Mouse (Mus musculus) embryonic fibroblast, embryonic 13.5 days (primary cell): ENCODE measurements at regions not wholly inside any gene's neighbourhood (a gene's known extent, or its start where the extent isn't known, plus 50 kb on each side); places are given as distances from the start of the nearest gene placed in this dataset.

Source experiments
- CTCF ChIP-seq: IDR thresholded peaks from 2 replicates; pipeline ENCODE4 v1.5.1; 2011; ENCODE audit warnings: mild to moderate bottlenecking, control low read depth, low read length, moderate library complexity, borderline replicate concordance; ENCODE audit not compliant: insufficient read depth
- POLR2A ChIP-seq: IDR thresholded peaks from 2 replicates; pipeline ENCODE4 v1.6.1; 2011; ENCODE audit warnings: low read depth, mild to moderate bottlenecking, control low read depth, low read length, moderate library complexity

DNA sequence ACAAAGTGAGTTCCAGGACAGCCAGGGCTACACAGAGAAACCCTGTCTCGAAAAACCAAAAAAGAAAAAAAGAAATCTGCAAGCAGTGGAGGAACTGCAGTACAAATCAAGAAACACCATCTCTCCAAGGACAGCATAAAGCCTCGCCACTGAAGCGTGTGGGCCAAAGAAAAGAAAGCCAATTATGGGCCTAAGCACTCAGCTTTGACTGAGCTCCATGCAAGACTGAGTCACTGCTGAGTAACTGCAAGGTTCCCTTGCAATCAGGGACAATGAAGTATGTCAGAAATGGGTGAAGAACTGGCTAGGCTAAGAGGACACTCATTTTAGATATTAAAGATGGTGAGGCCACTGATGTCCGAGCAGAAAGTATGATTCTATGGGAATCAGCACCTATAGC lies 540.7 kb downstream of the Gm19410 start:
- TF ChIP-seq POLR2A, result no peak
- TF ChIP-seq CTCF, result no peak
